Mouse (Mus musculus) testis, adult 2 months (tissue): ENCODE results near the gene Sypl.

Experiments used
- CTCF ChIP-seq: fragments of 200-500 bp; IDR thresholded peaks from 2 replicates; pipeline ENCODE4 v1.5.1; 2012; ENCODE audit warnings: low read depth, mild to moderate bottlenecking, inconsistent platforms, low read length, moderate library complexity; ENCODE audit not compliant: control insufficient read depth, insufficient read depth, insufficient replicate concordance
- POLR2A ChIP-seq: fragments of 200-500 bp; IDR thresholded peaks from 2 replicates; pipeline ENCODE4 v1.6.1; 2012; ENCODE audit warnings: low read depth, mild to moderate bottlenecking, inconsistent platforms, low read length, moderate library complexity; ENCODE audit not compliant: control insufficient read depth

DNA sequence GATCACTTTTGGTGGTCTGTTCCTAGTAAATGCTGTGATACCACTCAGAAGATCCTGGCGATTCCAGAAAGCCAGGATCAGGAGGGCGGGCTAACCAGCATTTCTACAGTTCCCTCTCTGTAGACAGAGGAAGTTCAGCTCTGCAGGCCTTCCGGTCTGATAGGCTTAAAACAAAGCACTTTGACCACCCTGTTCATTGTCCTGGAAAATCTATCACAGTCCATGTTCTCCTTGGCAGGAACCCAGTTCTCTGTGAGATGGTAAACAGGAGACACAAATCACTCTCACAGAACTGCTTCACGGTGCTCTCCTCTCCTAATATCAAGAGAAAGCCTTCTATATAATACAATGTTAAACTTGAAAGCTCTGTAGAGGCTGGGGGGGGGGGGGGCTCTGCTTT, 10.3 kb upstream of the Sypl start:
- TF ChIP-seq POLR2A (no peak), CTCF (no peak)
